Mouse (Mus musculus) lung, embryonic 16.5 days (tissue): ENCODE results near the gene Map2k3. TPM values are rescaled to one million over a fixed set of nuclear protein-coding genes. Genes with fewer than 3 reads are reported as not detected.
"Not testable (repeated sequence)": the region's sequence is repeated elsewhere in the genome, so short reads cannot be mapped to it uniquely, and the experiment has no call there.

Source experiments
- ATAC-seq: fragments of 200-750 bp; cut with Nextera tagmentation; 2 replicates; pipeline ENCODE4 v1.8.0; 2017; ENCODE audit warnings: low read depth, mild to moderate bottlenecking, moderate library complexity
- H3K27ac ChIP-seq: fragments of 300-500 bp; sonication (generic); 2 replicates; pipeline ENCODE4 v1.5.1; 2014; ENCODE audit warnings: mild to moderate bottlenecking, control low read depth, low read length
- H3K27me3 ChIP-seq: fragments of 300-500 bp; sonication (generic); 2 replicates; pipeline ENCODE4 v1.6.1; 2014; ENCODE audit warnings: low read depth, low read length, mixed read lengths; ENCODE audit not compliant: control insufficient read depth, insufficient read depth
- H3K36me3 ChIP-seq: fragments of 300-500 bp; sonication (generic); 2 replicates; pipeline ENCODE4 v1.6.1; 2014; ENCODE audit warnings: low read length; ENCODE audit not compliant: control insufficient read depth, insufficient read depth
- H3K4me1 ChIP-seq: fragments of 300-500 bp; sonication (generic); replicated peaks from 2 replicates; pipeline ENCODE4 v1.6.1; 2014; ENCODE audit warnings: low read length, mixed read lengths; ENCODE audit not compliant: control insufficient read depth, insufficient read depth
- H3K4me2 ChIP-seq: fragments of 300-500 bp; sonication (generic); 2 replicates; pipeline ENCODE4 v1.6.1; 2014; ENCODE audit warnings: low read depth, low read length, control low read depth
- H3K4me3 ChIP-seq: fragments of 300-500 bp; sonication (generic); 2 replicates; pipeline ENCODE4 v1.5.1; 2014; ENCODE audit warnings: mild to moderate bottlenecking, low read length, control low read depth
- H3K9ac ChIP-seq: fragments of 300-500 bp; sonication (generic); 2 replicates; pipeline ENCODE4 v1.6.1; 2014; ENCODE audit warnings: low read length, control low read depth
- H3K9me3 ChIP-seq: fragments of 300-500 bp; sonication (generic); 2 replicates; pipeline ENCODE4 v1.6.1; 2016; ENCODE audit warnings: low read length; ENCODE audit not compliant: control insufficient read depth
- WGBS: fragments of 180-500 bp; shearing (Covaris S2); extraction: QIAGEN DNeasy Blood & Tissue Kit; methylation state at CpG from one replicate; pipeline ENCODE4 v1.1.7; 2014; 5-methylcytosine and 5-hydroxymethylcytosine counted together
- polyA plus RNA-seq: library from polyadenylated mRNA; unstranded; fragments of >200 nt; fragmentation: Nextera tagmentation; extraction: Ambion mirVana; gene quantifications from 2 replicates; pipeline ENCODE4 v1.2.1, GENCODE M21; 2015

The Map2k3 gene
- polyA plus RNA-seq = 110 and 114 TPM in 2 replicates

GRCm38 (mm10) chr11:60931869-60932481 is at the start of gene Map2k3:
Map2k3 (plus strand) TSS chr11:60932033.
- peaks cover 37% of the 10 kb centered on the region for H3K4me1 ChIP-seq
- H3K27me3 ChIP-seq = no peaks in the 10 kb centered on the region
- peak within 1 kb of the TSS; percentile 85 for H3K27ac ChIP-seq
- 0% methylated on average over 42 of the region's 59 CpGs for WGBS
- peak within 1 kb of the TSS; percentile 91 for H3K4me3 ChIP-seq
- H3K9me3 ChIP-seq = no peaks in the 10 kb centered on the region
- peak within 1 kb of the TSS; percentile 95 for H3K4me2 ChIP-seq
- H3K36me3 ChIP-seq = no peaks in the 10 kb centered on the region
- H3K9ac ChIP-seq = peak within 1 kb of the TSS; percentile 91
- peak; percentile 97 for ATAC-seq

- H3K4me1 ChIP-seq = peaks cover 7% of the 10 kb centered on the region
- WGBS = 66% methylated on average over 3 of the region's 3 CpGs
- H3K27me3 ChIP-seq = no peaks in the 10 kb centered on the region
- no peaks in the 10 kb centered on the region for H3K36me3 ChIP-seq
- H3K9ac ChIP-seq = no peak overlapping the region
- H3K4me2 ChIP-seq = no peak overlapping the region
- no peak overlapping the region for H3K27ac ChIP-seq
- ATAC-seq = no peak
- no peaks in the 10 kb centered on the region for H3K9me3 ChIP-seq
- no peak overlapping the region for H3K4me3 ChIP-seq
Observed at GRCm38 (mm10) chr11:60882386-60882785, 49.4 kb upstream of the Map2k3 start.

GRCm38 (mm10) chr11:60886986-60887385 is 44.8 kb upstream of the Map2k3 start:
- not testable (repeated sequence) for H3K9ac ChIP-seq, ATAC-seq, H3K4me1 ChIP-seq, H3K27ac ChIP-seq, H3K4me2 ChIP-seq, H3K27me3 ChIP-seq, H3K4me3 ChIP-seq, H3K9me3 ChIP-seq, H3K36me3 ChIP-seq
- WGBS = 81% methylated on average over 2 of the region's 3 CpGs

- Histone ChIP-seq H3K27me3 (no peaks in the 10 kb centered on the region), H3K9ac (no peak overlapping the region), H3K4me2 (no peak overlapping the region), H3K4me1 (peaks cover 8% of the 10 kb centered on the region), H3K9me3 (no peaks in the 10 kb centered on the region), H3K27ac (no peak overlapping the region), H3K36me3 (no peaks in the 10 kb centered on the region), H3K4me3 (no peak overlapping the region)
- 40% methylated on average over 2 of the region's 2 CpGs for WGBS
- ATAC-seq = no peak
Observed at GRCm38 (mm10) chr11:60889861-60890260, 42.0 kb upstream of the Map2k3 start.

GRCm38 (mm10) chr11:60890286-60890685 is 41.5 kb upstream of the Map2k3 start:
- Histone ChIP-seq H3K27ac (no peak overlapping the region), H3K36me3 (no peaks in the 10 kb centered on the region), H3K9ac (no peak overlapping the region), H3K4me2 (no peak overlapping the region), H3K4me3 (no peak overlapping the region), H3K4me1 (peaks cover 8% of the 10 kb centered on the region), H3K9me3 (no peaks in the 10 kb centered on the region), H3K27me3 (no peaks in the 10 kb centered on the region)
- ATAC-seq = 0 out of 2 replicates have a peak, but pooled peaks have one; percentile 17
- 54% methylated on average over 6 of the region's 6 CpGs for WGBS

GRCm38 (mm10) chr11:60890744-60891143 is 41.1 kb upstream of the Map2k3 start:
- no peak overlapping the region for H3K4me2 ChIP-seq
- no peaks in the 10 kb centered on the region for H3K27me3 ChIP-seq
- H3K27ac ChIP-seq = no peak overlapping the region
- ATAC-seq = peak; percentile 59; the same call in 1 of the 2 replicates
- peaks cover 11% of the 10 kb centered on the region for H3K4me1 ChIP-seq
- no peaks in the 10 kb centered on the region for H3K9me3 ChIP-seq
- 44% methylated on average over 3 of the region's 3 CpGs for WGBS
- no peaks in the 10 kb centered on the region for H3K36me3 ChIP-seq
- H3K4me3 ChIP-seq = no peak overlapping the region
- no peak overlapping the region for H3K9ac ChIP-seq

GRCm38 (mm10) chr11:60895915-60896314 is 35.9 kb upstream of the Map2k3 start:
- Histone ChIP-seq H3K27me3 (no peaks in the 10 kb centered on the region), H3K4me1 (peaks cover 6% of the 10 kb centered on the region), H3K27ac (no peak overlapping the region), H3K36me3 (no peaks in the 10 kb centered on the region), H3K4me2 (no peak overlapping the region), H3K9ac (no peak overlapping the region), H3K4me3 (no peak overlapping the region), H3K9me3 (no peaks in the 10 kb centered on the region)
- WGBS = 24% methylated on average over 4 of the region's 4 CpGs
- ATAC-seq = peak; percentile 95

- no peak overlapping the region for H3K4me2 ChIP-seq
- WGBS = 74% methylated on average over 7 of the region's 7 CpGs
- no peaks in the 10 kb centered on the region for H3K27me3 ChIP-seq
- no peak overlapping the region for H3K4me3 ChIP-seq
- no peak overlapping the region for H3K9ac ChIP-seq
- no peaks in the 10 kb centered on the region for H3K9me3 ChIP-seq
- no peak overlapping the region for H3K27ac ChIP-seq
- no peaks in the 10 kb centered on the region for H3K4me1 ChIP-seq
- no peak for ATAC-seq
- H3K36me3 ChIP-seq = peaks cover 21% of the 10 kb centered on the region
Observed at GRCm38 (mm10) chr11:60902001-60902400, 29.8 kb upstream of the Map2k3 start.

- H3K27me3 ChIP-seq = no peaks in the 10 kb centered on the region
- H3K36me3 ChIP-seq = peaks cover 21% of the 10 kb centered on the region
- H3K4me1 ChIP-seq = no peaks in the 10 kb centered on the region
- no peak overlapping the region for H3K4me3 ChIP-seq
- H3K9me3 ChIP-seq = no peaks in the 10 kb centered on the region
- no peak overlapping the region for H3K4me2 ChIP-seq
- H3K9ac ChIP-seq = no peak overlapping the region
- H3K27ac ChIP-seq = no peak overlapping the region
- WGBS = 45% methylated on average over 4 of the region's 4 CpGs
- ATAC-seq = no peak
Observed at GRCm38 (mm10) chr11:60902486-60902885, 29.3 kb upstream of the Map2k3 start.
